Mouse (Mus musculus) intestine, embryonic 14.5 days (tissue): ENCODE results near the gene Rasip1. TPM values are rescaled to one million over a fixed set of nuclear protein-coding genes. Genes with fewer than 3 reads are reported as not detected.

Experiments used
- ATAC-seq: fragments of 200-750 bp; cut with Nextera tagmentation; replicated peaks from 2 replicates; pipeline ENCODE4 v1.8.0; 2017; ENCODE audit warnings: low read depth, moderate number of reproducible peaks, moderate TSS enrichment, moderate library complexity; ENCODE audit not compliant: low FRiP score, low TSS enrichment
- DNase-seq: peaks from one replicate; pipeline ENCODE4 v3.0.0-alpha.2; 2018; ENCODE audit warnings: low spot score
- H3K27ac ChIP-seq: fragments of 300-500 bp; sonication (generic); 2 replicates; pipeline ENCODE4 v1.5.1; 2014; ENCODE audit warnings: low read depth, mild to moderate bottlenecking, control low read depth
- H3K27me3 ChIP-seq: fragments of 300-500 bp; sonication (generic); replicated peaks from 2 replicates; pipeline ENCODE4 v1.6.1; 2014; ENCODE audit warnings: low read length, control low read depth; ENCODE audit not compliant: control insufficient read depth, insufficient read depth
- H3K36me3 ChIP-seq: fragments of 300-500 bp; sonication (generic); 2 replicates; pipeline ENCODE4 v1.6.1; 2014; ENCODE audit warnings: low read length, control low read depth; ENCODE audit not compliant: control insufficient read depth, insufficient read depth
- H3K4me1 ChIP-seq: fragments of 300-500 bp; sonication (generic); replicated peaks from 2 replicates; pipeline ENCODE4 v1.6.1; 2014; ENCODE audit warnings: low read length, control low read depth, mixed read lengths; ENCODE audit not compliant: control insufficient read depth, insufficient read depth
- H3K4me2 ChIP-seq: fragments of 300-500 bp; sonication (generic); 2 replicates; pipeline ENCODE4 v1.6.1; 2014; ENCODE audit warnings: low read length
- H3K4me3 ChIP-seq: fragments of 300-500 bp; sonication (generic); 2 replicates; pipeline ENCODE4 v1.5.1; 2014; ENCODE audit warnings: low read depth, low read length, control low read depth, mixed read lengths
- H3K9ac ChIP-seq: fragments of 300-500 bp; sonication (generic); 2 replicates; pipeline ENCODE4 v1.6.1; 2014; ENCODE audit warnings: mild to moderate bottlenecking, low read length
- H3K9me3 ChIP-seq: fragments of 300-500 bp; sonication (generic); 2 replicates; pipeline ENCODE4 v1.6.1; 2016; ENCODE audit warnings: low read length, control low read depth; ENCODE audit not compliant: control insufficient read depth
- WGBS: fragments of 180-500 bp; shearing (Covaris S2); extraction: QIAGEN DNeasy Blood & Tissue Kit; methylation state at CpG from one replicate; pipeline ENCODE4 v1.1.7; 2014; 5-methylcytosine and 5-hydroxymethylcytosine counted together
- polyA plus RNA-seq: library from polyadenylated mRNA; unstranded; fragments of >200 nt; fragmentation: Nextera tagmentation; extraction: Ambion mirVana; gene quantifications from 2 replicates; pipeline ENCODE4 v1.2.1, GENCODE M21; 2014

Rasip1 gene
- polyA plus RNA-seq, 1 experiment from 2014 or later = 9.1 TPM

DNA sequence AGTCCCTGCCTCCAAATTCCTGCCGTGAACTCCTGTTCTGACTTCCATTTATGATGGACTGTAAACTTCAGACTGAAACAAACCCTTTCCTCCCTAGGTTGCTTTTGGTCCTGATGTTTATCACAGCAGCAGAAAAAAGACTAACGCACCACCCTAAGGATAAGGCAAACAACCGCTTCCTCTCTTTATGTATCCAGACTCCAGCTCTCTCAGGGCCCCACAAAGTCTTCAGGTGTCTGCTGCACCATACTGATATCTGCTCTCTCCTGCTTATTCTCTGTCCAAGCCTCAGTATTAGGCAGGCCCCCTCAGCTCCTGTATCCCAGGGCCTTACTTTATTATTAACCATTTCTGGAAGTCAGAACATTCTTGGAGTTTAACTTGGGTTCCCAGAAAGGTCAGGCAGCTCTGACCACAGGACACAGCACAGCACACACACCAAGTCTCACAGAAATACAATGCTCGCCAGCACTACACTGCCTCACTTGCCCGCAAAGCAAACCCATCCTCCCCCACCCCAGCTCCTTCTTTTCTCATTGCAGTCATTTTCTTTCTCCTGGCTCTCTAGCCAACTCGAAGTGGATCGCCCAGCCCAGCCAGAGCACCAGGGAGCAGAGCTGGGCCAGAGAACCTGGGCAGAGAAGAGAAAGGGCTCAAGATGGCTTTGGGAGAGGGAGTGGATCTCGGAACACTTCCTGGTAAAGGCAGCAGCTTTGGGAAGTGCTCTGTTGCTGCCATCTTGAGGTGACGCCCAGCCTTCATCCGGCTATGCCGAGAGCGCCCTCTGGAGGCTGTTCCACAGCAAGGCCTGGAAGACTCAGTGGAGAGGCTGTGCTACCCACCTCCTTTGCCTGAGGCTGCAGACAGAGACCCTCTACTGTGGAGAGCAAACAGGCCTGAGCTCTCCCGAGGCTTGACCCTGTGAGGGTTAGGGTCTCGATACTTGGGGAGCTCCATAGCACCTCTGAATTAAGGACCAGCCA is 55.1 kb downstream of the Rasip1 start:
- Histone ChIP-seq H3K27me3 (no peaks in the 10 kb centered on the region), H3K4me1 (peaks cover 24% of the 10 kb centered on the region), H3K9ac (no peak overlapping the region), H3K4me2 (peak overlapping the region; percentile 35; the same call in 1 of the 2 replicates), H3K27ac (no peak overlapping the region), H3K9me3 (no peaks in the 10 kb centered on the region), H3K4me3 (no peak overlapping the region; the same call in 1 of the 2 replicates), H3K36me3 (no peaks in the 10 kb centered on the region)
- 28% methylated on average over 14 of the region's 14 CpGs for WGBS
- peak; percentile 91 for DNase-seq
- peak; percentile 48 for ATAC-seq

DNA sequence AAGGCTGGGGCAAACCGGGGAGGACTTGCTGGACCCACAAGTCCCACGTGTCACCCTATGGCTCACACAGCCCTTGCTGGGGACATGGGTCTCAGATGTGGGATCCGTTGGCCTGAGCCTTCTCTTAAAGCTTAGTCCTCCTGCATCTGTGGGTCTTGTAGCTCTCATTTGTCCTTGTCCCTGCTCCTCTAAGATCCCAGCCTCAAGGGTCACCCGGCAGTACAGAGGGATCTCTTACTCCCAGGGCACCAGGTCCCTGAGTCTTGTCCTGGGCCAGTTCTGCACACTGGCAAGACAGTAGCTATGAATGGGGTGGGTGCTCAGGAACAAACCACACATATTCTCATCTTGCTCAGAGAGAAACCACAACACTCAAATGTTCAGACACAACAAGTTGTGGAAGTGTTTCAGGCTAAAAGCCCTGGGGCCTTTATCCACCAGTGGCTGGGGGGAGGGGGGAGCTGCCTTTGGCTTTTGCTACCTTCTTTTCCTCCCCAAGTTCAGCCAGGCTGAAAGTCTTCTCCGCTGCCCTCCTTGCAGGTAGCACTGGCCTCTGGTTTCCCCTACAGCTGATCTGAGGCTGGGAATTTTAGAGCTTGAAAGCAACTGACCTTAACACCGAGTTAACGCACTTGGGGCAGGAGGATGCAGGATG is 56.2 kb downstream of the Rasip1 start, which contains the start of gene Ntn5:
Gene Ntn5 (plus strand): TSS at position 627 of the 655 bp plus-strand sequence.
- peaks cover 24% of the 10 kb centered on the region for H3K4me1 ChIP-seq
- DNase-seq = no peak
- no peak within 1 kb of the TSS; the same call in 1 of the 2 replicates for H3K27ac ChIP-seq
- H3K4me3 ChIP-seq = no peak within 1 kb of the TSS
- no peak for ATAC-seq
- WGBS = 84% methylated on average over 7 of the region's 7 CpGs
- H3K4me2 ChIP-seq = no peak within 1 kb of the TSS
- no peaks in the 10 kb centered on the region for H3K27me3 ChIP-seq
- H3K9ac ChIP-seq = no peak within 1 kb of the TSS
- no peaks in the 10 kb centered on the region for H3K9me3 ChIP-seq
- H3K36me3 ChIP-seq = no peaks in the 10 kb centered on the region

DNA sequence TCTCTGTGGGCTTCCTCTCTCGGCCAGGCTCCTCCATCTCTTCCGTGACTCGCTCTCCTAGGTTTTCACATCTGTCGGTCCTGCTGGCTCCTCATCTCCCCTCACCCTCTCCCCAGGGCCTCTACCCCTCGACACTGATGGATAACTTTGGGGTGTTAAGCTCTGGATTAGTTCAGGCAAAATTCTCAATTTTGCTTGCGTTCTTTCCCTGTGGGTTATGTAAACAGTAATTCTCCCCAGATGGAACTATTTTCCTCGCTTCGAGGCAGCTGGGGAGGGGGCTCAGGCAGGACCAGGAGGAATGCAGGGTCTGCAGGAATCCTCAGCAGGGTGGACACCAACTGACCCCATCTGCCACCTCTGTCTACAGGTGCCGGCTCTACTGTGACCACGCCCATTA is 58.5 kb downstream of the Rasip1 start:
- H3K27ac ChIP-seq = peak overlapping the region; percentile 65
- H3K4me2 ChIP-seq = peak overlapping the region; percentile 31
- H3K9me3 ChIP-seq = no peaks in the 10 kb centered on the region
- H3K36me3 ChIP-seq = no peaks in the 10 kb centered on the region
- 25% methylated on average over 10 of the region's 10 CpGs for WGBS
- H3K4me3 ChIP-seq = no peak overlapping the region
- peak; percentile 52 for DNase-seq
- ATAC-seq = no peak
- H3K27me3 ChIP-seq = no peaks in the 10 kb centered on the region
- peak overlapping the region; percentile 21; the same call in 1 of the 2 replicates for H3K9ac ChIP-seq
- H3K4me1 ChIP-seq = peaks cover 22% of the 10 kb centered on the region

DNA sequence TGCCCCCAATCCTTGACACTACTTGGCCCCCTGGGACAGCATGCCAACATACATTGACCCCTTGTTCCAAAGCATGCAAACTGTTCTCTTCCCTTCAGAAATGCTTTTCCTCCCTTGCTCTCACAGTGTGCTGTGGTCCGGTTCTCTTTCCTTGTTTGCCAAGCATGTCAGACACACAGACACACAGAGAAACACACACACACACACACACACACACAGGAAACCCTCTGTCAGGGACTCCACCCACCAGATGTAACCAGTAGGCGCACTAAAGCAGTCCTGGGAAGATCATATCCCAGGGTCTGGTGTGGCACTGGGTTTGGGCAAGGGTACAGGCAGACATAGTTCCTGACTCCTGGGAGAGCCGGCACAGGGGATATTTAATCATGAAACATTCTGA is 59.6 kb downstream of the Rasip1 start:
- peaks cover 22% of the 10 kb centered on the region for H3K4me1 ChIP-seq
- no peaks in the 10 kb centered on the region for H3K36me3 ChIP-seq
- H3K9me3 ChIP-seq = no peaks in the 10 kb centered on the region
- no peak overlapping the region for H3K27ac ChIP-seq
- no peak overlapping the region for H3K9ac ChIP-seq
- H3K4me2 ChIP-seq = no peak overlapping the region
- H3K27me3 ChIP-seq = no peaks in the 10 kb centered on the region
- no peak for ATAC-seq
- no peak overlapping the region for H3K4me3 ChIP-seq
- DNase-seq = no peak
- WGBS = 69% methylated on average over 3 of the region's 3 CpGs

Other genes with a start within 250 kb of the Rasip1 start
- gene Snrnp70, start 231.7 kb upstream of the Rasip1 start, polyA plus RNA-seq = 77.1 and 86.0 TPM in 2 replicates
- gene Kcna7, start 221.8 kb upstream of the Rasip1 start, polyA plus RNA-seq = 0.11 TPM in 1 of 2 replicates, not detected in the other
- 2.3 and 3.9 TPM in 2 replicates for gene Ntf5, start 213.8 kb upstream of the Rasip1 start, polyA plus RNA-seq
- gene Lhb, start 206.7 kb upstream of the Rasip1 start, polyA plus RNA-seq = 0.38 and 0.47 TPM in 2 replicates
- 36.0 and 36.2 TPM in 2 replicates for gene Gys1, start 192.6 kb upstream of the Rasip1 start, polyA plus RNA-seq
- gene Ruvbl2, start 189.4 kb upstream of the Rasip1 start, polyA plus RNA-seq = 164 and 174 TPM in 2 replicates
- gene Ftl1, start 167.6 kb upstream of the Rasip1 start, polyA plus RNA-seq = 4,654 and 4,671 TPM in 2 replicates
- 134 and 139 TPM in 2 replicates for gene Bax, start 160.6 kb upstream of the Rasip1 start, polyA plus RNA-seq
- gene Tulp2, start 145.6 kb upstream of the Rasip1 start, polyA plus RNA-seq = 1.8 and 2.3 TPM in 2 replicates
- not detected in 2 replicates for gene Gm45808, start 140.7 kb upstream of the Rasip1 start, polyA plus RNA-seq
- 2.9 and 3.5 TPM in 2 replicates for gene Dhdh, start 138.7 kb upstream of the Rasip1 start, polyA plus RNA-seq
- gene Nucb1, start 117.1 kb upstream of the Rasip1 start, polyA plus RNA-seq = 192 and 204 TPM in 2 replicates
- gene Ppp1r15a, start 101.2 kb upstream of the Rasip1 start, polyA plus RNA-seq = 14.7 and 15.0 TPM in 2 replicates
- gene Plekha4, start 101.2 kb upstream of the Rasip1 start, polyA plus RNA-seq = 0.97 and 1.5 TPM in 2 replicates
- gene Hsd17b14, start 72.6 kb upstream of the Rasip1 start, polyA plus RNA-seq = 2.3 and 2.5 TPM in 2 replicates
- 56.7 and 60.1 TPM in 2 replicates for gene Bcat2, start 57.3 kb upstream of the Rasip1 start, polyA plus RNA-seq
- gene Fgf21, start 12.0 kb upstream of the Rasip1 start, polyA plus RNA-seq = 0.19 and 0.58 TPM in 2 replicates
- 0.65 and 0.70 TPM in 2 replicates for gene Fut1, start 10.2 kb upstream of the Rasip1 start, polyA plus RNA-seq
- gene Izumo1, start 5.7 kb upstream of the Rasip1 start, polyA plus RNA-seq = 0.13 and 0.27 TPM in 2 replicates
- 5.1 and 6.8 TPM in 2 replicates for gene Mamstr, start 12.5 kb downstream of the Rasip1 start, polyA plus RNA-seq
- gene Fut2, start 38.9 kb downstream of the Rasip1 start, polyA plus RNA-seq = 7.9 and 8.3 TPM in 2 replicates
- 0.80 and 0.83 TPM in 2 replicates for gene Ntn5, start 56.5 kb downstream of the Rasip1 start, polyA plus RNA-seq
- gene Sec1, start 66.9 kb downstream of the Rasip1 start, polyA plus RNA-seq = 4.8 and 6.0 TPM in 2 replicates
- 7.3 and 8.2 TPM in 2 replicates for gene Car11, start 72.4 kb downstream of the Rasip1 start, polyA plus RNA-seq
- 3.7 and 4.0 TPM in 2 replicates for gene Dbp, start 77.6 kb downstream of the Rasip1 start, polyA plus RNA-seq
- 1,434 and 1,450 TPM in 2 replicates for gene Rpl18, start 88.0 kb downstream of the Rasip1 start, polyA plus RNA-seq
- 27.3 and 28.1 TPM in 2 replicates for gene Sphk2, start 90.5 kb downstream of the Rasip1 start, polyA plus RNA-seq
- 4.1 and 5.8 TPM in 2 replicates for gene Fam83e, start 93.7 kb downstream of the Rasip1 start, polyA plus RNA-seq
- gene Spaca4, start 98.3 kb downstream of the Rasip1 start, polyA plus RNA-seq = 0.45 TPM in 1 of 2 replicates, not detected in the other
- 1.5 and 1.9 TPM in 2 replicates for gene Lmtk3, start 156.2 kb downstream of the Rasip1 start, polyA plus RNA-seq
- gene Sult2b1, start 157.2 kb downstream of the Rasip1 start, polyA plus RNA-seq = 1.2 and 2.3 TPM in 2 replicates
- gene Cyth2, start 187.1 kb downstream of the Rasip1 start, polyA plus RNA-seq = 91.9 and 95.5 TPM in 2 replicates
- 1.2 and 1.5 TPM in 2 replicates for gene Kcnj14, start 197.3 kb downstream of the Rasip1 start, polyA plus RNA-seq
- gene Grwd1, start 203.5 kb downstream of the Rasip1 start, polyA plus RNA-seq = 86.9 and 95.1 TPM in 2 replicates
- gene Kdelr1, start 245.3 kb downstream of the Rasip1 start, polyA plus RNA-seq = 120 and 124 TPM in 2 replicates